Mouse (Mus musculus) lung, adult 2 months (tissue): ENCODE measurements around the gene Ankrd50. TPM values are rescaled to one million over a fixed set of nuclear protein-coding genes. Genes with fewer than 3 reads are reported as not detected.

Experiments used
- DNase-seq: peaks from one replicate; pipeline ENCODE4 v3.0.0; 2022
- H3K4me1 ChIP-seq: fragments of 200-500 bp; 2 replicates; pipeline ENCODE4 v1.6.1; 2011; ENCODE audit warnings: low read length; ENCODE audit not compliant: control insufficient read depth, insufficient read depth
- H3K4me3 ChIP-seq: fragments of 200-500 bp; replicated peaks from 2 replicates; pipeline ENCODE3; 2011; ENCODE audit warnings: low read depth, mild to moderate bottlenecking, control low read depth, low read length; ENCODE audit errors: extremely low read depth
- CTCF ChIP-seq: fragments of 200-500 bp; IDR thresholded peaks from 2 replicates; pipeline ENCODE4 v1.5.1; 2011; ENCODE audit warnings: mild to moderate bottlenecking, low read length, control low read depth; ENCODE audit not compliant: insufficient read depth
- POLR2A ChIP-seq: fragments of 200-500 bp; IDR thresholded peaks from 2 replicates; pipeline ENCODE4 v1.6.1; 2011; ENCODE audit warnings: low read depth, mild to moderate bottlenecking, control low read depth, low read length, borderline replicate concordance; ENCODE audit errors: extremely low read depth
- WGBS: fragments of 180-500 bp; shearing (Covaris S2); methylation state at CpG from one replicate; pipeline ENCODE4 v1.1.7; 2018; 5-methylcytosine and 5-hydroxymethylcytosine counted together
- polyA plus RNA-seq: library from polyadenylated mRNA; depleted of rRNA; stranded (reverse); fragments of >200 nt; gene quantifications from 2 replicates; pipeline ENCODE4 v1.2.3, GENCODE M21; 2012

Ankrd50 gene
- polyA plus RNA-seq, 1 experiment, result 56.4 TPM

DNA sequence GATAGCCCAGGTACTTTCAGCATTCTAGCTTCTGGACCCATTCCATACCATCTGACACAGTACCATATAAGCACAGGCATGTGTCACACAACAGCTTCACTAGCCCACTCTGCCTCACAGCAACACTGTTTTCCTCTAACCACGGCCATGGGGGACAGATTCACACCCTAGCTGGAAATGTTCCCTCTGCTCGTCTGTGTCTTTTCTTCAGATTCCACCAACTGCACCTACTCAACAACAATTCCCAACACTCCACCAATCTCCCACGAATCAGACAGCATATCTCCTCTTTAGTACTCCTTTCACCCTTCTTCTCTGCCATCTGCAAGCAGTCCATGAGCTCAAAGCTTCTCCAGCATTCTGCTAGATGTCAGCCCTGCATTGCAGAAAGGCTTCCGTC, 11.5 kb downstream of the Ankrd50 start:
- H3K4me1 ChIP-seq, result peaks cover 28% of the 10 kb centered on the region
- WGBS, result 77% methylated on average over 4 of the region's 4 CpGs
- H3K4me3 ChIP-seq, result no peak overlapping the region
- TF ChIP-seq POLR2A, result no peak
- no peak for TF ChIP-seq CTCF
- DNase-seq, result no peak

DNA sequence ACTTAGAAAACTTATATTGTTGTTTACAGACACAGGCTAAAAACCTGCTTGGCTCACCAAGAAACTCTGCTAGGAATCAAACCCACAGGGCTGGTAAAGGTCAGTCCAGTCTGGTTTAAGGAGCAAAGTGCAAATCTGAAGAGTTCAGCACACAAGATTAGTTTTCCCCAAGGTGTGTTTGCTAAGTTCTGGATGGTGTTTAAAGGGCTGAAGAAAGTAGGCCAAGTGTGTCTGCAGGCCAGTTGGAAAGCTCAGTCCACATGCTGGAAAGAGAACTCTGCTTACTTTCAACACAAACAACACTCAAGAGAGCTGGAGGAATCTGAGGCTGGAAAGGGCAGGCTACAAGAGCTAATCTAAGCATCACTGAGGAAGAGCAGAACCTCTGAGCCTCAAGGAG, 13.1 kb downstream of the Ankrd50 start:
- DNase-seq, result no peak
- TF ChIP-seq POLR2A (no peak), CTCF (no peak)
- peaks cover 25% of the 10 kb centered on the region for H3K4me1 ChIP-seq
- H3K4me3 ChIP-seq, result no peak overlapping the region

DNA sequence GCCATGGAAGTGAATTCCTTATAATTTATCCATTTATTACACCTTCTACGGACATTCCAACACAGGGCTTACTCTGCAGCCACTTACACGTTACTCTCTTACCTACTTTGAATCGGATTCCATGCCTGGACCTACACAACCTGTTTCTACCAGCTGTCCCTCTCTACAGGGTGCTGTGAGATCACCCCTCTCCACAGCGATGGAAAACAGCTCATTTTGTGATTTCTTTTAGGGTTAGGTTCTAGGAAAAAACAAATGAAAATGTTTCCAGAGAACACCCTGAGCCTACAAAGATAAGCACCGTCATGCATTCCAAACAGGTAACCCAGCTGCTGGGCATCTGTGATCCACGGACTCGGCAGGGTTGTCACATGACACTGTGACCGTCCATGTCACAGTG, 16.5 kb downstream of the Ankrd50 start:
- DNase-seq, result no peak
- 70% methylated on average over 8 of the region's 8 CpGs for WGBS
- TF ChIP-seq POLR2A (no peak), CTCF (no peak)
- H3K4me1 ChIP-seq, result peaks cover 18% of the 10 kb centered on the region
- H3K4me3 ChIP-seq, result no peak overlapping the region

DNA sequence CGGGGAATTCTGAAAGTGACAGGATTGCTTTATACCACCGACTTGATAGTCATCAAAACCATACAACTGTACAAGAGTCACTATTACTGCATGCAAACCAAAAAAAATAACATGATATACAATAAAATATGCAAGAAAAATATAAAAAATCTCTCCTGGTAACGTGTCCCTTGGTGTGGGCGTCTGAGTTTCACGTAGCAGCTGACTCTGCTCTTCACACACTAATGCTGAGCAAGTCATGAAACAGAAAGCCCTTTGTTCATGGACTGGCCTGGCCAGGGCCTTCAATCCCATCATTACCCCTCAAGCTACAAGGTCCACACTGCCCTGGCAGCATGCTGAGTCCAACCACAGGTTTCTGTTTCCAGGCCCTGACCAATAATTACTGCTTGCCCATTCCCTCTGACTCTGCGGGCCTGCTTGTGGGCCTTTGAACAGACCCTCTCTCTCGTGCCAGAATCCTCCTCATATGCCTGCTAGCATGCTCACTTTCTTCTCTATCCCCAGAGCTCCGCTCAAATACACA, 17.7 kb downstream of the Ankrd50 start:
- Histone ChIP-seq H3K4me1 (peaks cover 17% of the 10 kb centered on the region), H3K4me3 (no peak overlapping the region)
- TF ChIP-seq CTCF, result no peak
- no peak for TF ChIP-seq POLR2A
- WGBS, result 77% methylated on average over 8 of the region's 8 CpGs
- DNase-seq, result no peak

DNA sequence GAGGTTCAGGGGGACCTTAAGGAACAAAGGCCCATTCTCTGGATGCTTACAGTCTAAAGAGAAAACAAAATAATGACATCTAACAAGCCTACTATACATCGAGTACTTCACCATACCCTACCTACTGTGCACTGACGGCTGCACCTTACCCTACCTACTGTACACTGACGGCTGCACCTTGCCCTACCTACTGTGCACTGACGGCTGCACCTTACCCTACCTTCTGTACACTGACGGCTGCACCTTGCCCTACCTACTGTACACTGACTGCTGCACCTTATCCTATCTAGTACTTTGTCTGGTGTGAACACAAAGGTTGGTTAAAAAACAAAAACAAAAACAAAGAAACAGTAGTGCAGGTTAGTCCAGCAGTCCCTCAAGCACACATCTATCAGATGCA, 18.5 kb downstream of the Ankrd50 start:
- 93% methylated on average over 5 of the region's 5 CpGs for WGBS
- Histone ChIP-seq H3K4me1 (peaks cover 13% of the 10 kb centered on the region; the same call in 1 of the 2 replicates), H3K4me3 (no peak overlapping the region)
- DNase-seq, result no peak
- TF ChIP-seq CTCF (no peak), POLR2A (no peak)

- WGBS, result 70% methylated on average over 2 of the region's 2 CpGs
- H3K4me3 ChIP-seq, result no peak overlapping the region
Measured at GRCm38 (mm10) chr3:38463149-38463548, 21.5 kb downstream of the Ankrd50 start.

DNA sequence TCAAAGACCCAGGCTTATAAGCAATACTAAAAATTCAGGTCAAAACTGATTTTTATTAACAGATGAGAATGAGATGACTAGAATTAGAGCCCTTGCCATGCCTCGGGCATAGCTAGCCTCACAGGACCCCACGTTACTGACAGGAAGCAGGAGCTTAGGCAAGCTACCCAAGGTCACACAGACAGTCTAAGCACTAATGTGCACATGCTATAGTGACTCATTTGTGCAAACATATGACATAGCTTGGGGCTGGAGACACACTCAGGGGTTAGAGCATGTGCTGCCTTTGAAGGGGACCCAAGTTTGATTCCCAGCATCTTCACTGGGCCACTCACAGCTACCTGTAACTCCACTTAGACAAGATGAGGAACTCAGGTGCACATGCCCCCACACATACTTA, 22.9 kb downstream of the Ankrd50 start:
- DNase-seq, result no peak
- Histone ChIP-seq H3K4me1 (0 out of 2 replicates have a peak, but pooled peaks cover 2% of the 10 kb centered on the region), H3K4me3 (no peak overlapping the region)
- TF ChIP-seq POLR2A (no peak), CTCF (no peak)
- 52% methylated on average over 2 of the region's 2 CpGs for WGBS

More at GRCm38 (mm10) chr3:38463149-38463548, 21.5 kb downstream of the Ankrd50 start:
- no peak for TF ChIP-seq CTCF
- TF ChIP-seq POLR2A, result no peak
- no peak for DNase-seq
- peaks cover 5% of the 10 kb centered on the region; the same call in 1 of the 2 replicates for H3K4me1 ChIP-seq

DNA sequence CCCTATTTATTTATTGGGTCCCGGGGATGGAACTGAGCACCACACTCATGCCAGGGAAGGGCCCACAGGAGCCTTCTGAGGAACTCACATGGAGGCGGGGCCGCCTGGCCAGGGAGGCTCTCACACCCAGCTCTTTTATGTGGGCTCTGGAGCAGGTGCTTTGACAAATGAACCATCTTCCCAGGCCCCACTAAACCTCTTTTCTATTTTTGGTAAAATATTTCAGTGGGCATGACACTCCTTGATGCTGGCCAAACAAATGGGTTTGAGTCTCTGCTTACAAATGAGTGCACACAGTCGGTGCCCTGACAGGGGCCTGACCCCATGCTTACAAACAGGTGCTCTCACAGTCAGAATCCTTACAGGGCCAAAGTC, 24.4 kb downstream of the Ankrd50 start:
- DNase-seq, result no peak
- TF ChIP-seq POLR2A, result no peak
- no peak for TF ChIP-seq CTCF
- no peak overlapping the region for H3K4me3 ChIP-seq
- WGBS, result 79% methylated on average over 4 of the region's 4 CpGs
- no peaks in the 10 kb centered on the region for H3K4me1 ChIP-seq

- DNase-seq, result no peak
- WGBS, result 37% methylated on average over 5 of the region's 5 CpGs
- TF ChIP-seq POLR2A (no peak), CTCF (no peak)
- no peaks in the 10 kb centered on the region for H3K4me1 ChIP-seq
- H3K4me3 ChIP-seq, result no peak overlapping the region
Measured at GRCm38 (mm10) chr3:38459507-38460249, 25.0 kb downstream of the Ankrd50 start.

- Histone ChIP-seq H3K4me3 (no peak overlapping the region), H3K4me1 (no peaks in the 10 kb centered on the region)
- no peak for TF ChIP-seq CTCF
- no peak for TF ChIP-seq POLR2A
- no peak for DNase-seq
- 94% methylated on average over 14 of the region's 14 CpGs for WGBS
Measured at GRCm38 (mm10) chr3:38457041-38457440, 27.6 kb downstream of the Ankrd50 start.
